23 mouse cellular contexts compared by ENCODE assay signal in the genomic region with DNA sequence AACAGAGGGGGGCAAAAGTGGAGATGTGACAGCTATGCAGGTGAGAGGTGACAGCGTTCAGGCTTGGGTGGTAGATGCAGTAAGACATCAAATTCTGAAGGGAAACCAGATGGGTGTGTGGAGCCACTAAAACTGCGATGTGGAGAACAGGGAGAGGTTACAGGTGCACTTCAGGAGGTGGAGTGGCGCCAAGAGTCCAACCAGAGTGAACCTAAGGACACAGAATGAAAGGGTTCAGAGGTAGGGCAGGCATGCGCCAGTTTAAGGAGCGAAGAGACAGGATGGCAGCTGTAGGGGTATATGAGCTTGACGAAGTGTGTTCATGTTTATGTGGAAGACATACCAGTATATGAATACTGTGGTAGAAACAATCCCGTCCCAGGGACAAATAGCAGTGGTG.
A peak's percentile ranks its signal among the peaks of the same experiment; 100 is the strongest.
DNase-seq lines count a peak whose midpoint lies in the region; ATAC-seq and TF ChIP-seq lines count a peak whose summit lies in the region.
"Had no signal": no experiment of that assay in that cellular context is flagged by ENCODE, and none has a peak within 500 bp of the region (broad histone marks: within the 10 kb centered on the region; RNA-seq: fewer than 3 reads in every experiment).

No protein-coding gene starts in this region.

- no peak overlapping the region for H3K4me3 ChIP-seq in hindbrain, embryonic 10.5 days
- H3K4me3 ChIP-seq in hindbrain, embryonic 16.5 days (ENCODE audit: low read length), result no peak overlapping the region
- no peak overlapping the region for H3K4me3 ChIP-seq in lung, adult 2 months (replicated peaks; ENCODE audit: extremely low read depth, low read depth, low read length)
- H3K4me3 ChIP-seq: limb, embryonic 12.5 days; midbrain, embryonic 12.5 days; neural tube, embryonic 12.5 days; stomach, embryonic 15.5 days had no signal

- peaks cover 24% of the 10 kb centered on the region for H3K4me1 ChIP-seq in hindbrain, embryonic 10.5 days (replicated peaks)
- H3K4me1 ChIP-seq in hindbrain, embryonic 16.5 days (ENCODE audit: control insufficient read depth, insufficient read depth, low read depth, low read length), result no peaks in the 10 kb centered on the region
- H3K4me1 ChIP-seq in lung, adult 2 months (ENCODE audit: control insufficient read depth, insufficient read depth, low read length), result no peaks in the 10 kb centered on the region; the same call in 1 of the 2 replicates
- H3K4me1 ChIP-seq: neural tube, embryonic 12.5 days had no signal

- 94% methylated on average over 7 of the region's 7 CpGs for WGBS in hindbrain, embryonic 10.5 days
- 92% methylated on average over 7 of the region's 7 CpGs for WGBS in hindbrain, embryonic 16.5 days
- 78% methylated on average over 7 of the region's 7 CpGs for WGBS in lung, adult 2 months

- TF ChIP-seq CTCF in lung, adult 2 months (IDR thresholded peaks at IDR 0.05; ENCODE audit: insufficient read depth, low read length), result no peak

- no peak overlapping the region for H3K9ac ChIP-seq in hindbrain, embryonic 16.5 days (ENCODE audit: low read depth, low read length)
- H3K9ac ChIP-seq: forebrain, postnatal 0 days; hindbrain, embryonic 14.5 days; limb, embryonic 12.5 days; liver, embryonic 14.5 days; midbrain, embryonic 12.5 days; neural tube, embryonic 12.5 days; stomach, embryonic 15.5 days had no signal

- no peaks in the 10 kb centered on the region for H3K27me3 ChIP-seq in hindbrain, embryonic 10.5 days (ENCODE audit: insufficient read depth, poor library complexity, severe bottlenecking)
- H3K27me3 ChIP-seq in hindbrain, embryonic 16.5 days (replicated peaks; ENCODE audit: control insufficient read depth, insufficient read depth, low read length), result no peaks in the 10 kb centered on the region
- H3K27me3 ChIP-seq: limb, embryonic 12.5 days; midbrain, embryonic 12.5 days; neural tube, embryonic 12.5 days; stomach, embryonic 15.5 days had no signal

- H3K36me3 ChIP-seq in hindbrain, embryonic 10.5 days, result no peaks in the 10 kb centered on the region
- no peaks in the 10 kb centered on the region for H3K36me3 ChIP-seq in hindbrain, embryonic 16.5 days (ENCODE audit: control insufficient read depth, insufficient read depth, low read length)
- H3K36me3 ChIP-seq: limb, embryonic 12.5 days; midbrain, embryonic 12.5 days; neural tube, embryonic 12.5 days; stomach, embryonic 15.5 days had no signal

- 0 out of 2 replicates have a peak overlapping the region, but pooled peaks have one; percentile 79 for H3K27ac ChIP-seq in hindbrain, embryonic 10.5 days
- no peak overlapping the region for H3K27ac ChIP-seq in hindbrain, embryonic 16.5 days (ENCODE audit: low read depth, low read length)
- H3K27ac ChIP-seq: hindbrain, embryonic 14.5 days; kidney, postnatal 0 days; limb, embryonic 12.5 days; liver, embryonic 14.5 days; midbrain, embryonic 12.5 days; neural tube, embryonic 12.5 days; stomach, embryonic 15.5 days had no signal

- H3K4me2 ChIP-seq in hindbrain, embryonic 16.5 days (ENCODE audit: low read length), result no peak overlapping the region
- H3K4me2 ChIP-seq: heart, embryonic 11.5 days; hindbrain, embryonic 14.5 days; limb, embryonic 12.5 days; midbrain, embryonic 12.5 days; neural tube, embryonic 12.5 days; stomach, embryonic 15.5 days had no signal

- no peak for TF ChIP-seq POLR2A in lung, adult 2 months (IDR thresholded peaks at IDR 0.05; ENCODE audit: borderline replicate concordance, extremely low read depth, low read depth, low read length)

- no peaks in the 10 kb centered on the region for H3K9me3 ChIP-seq in hindbrain, embryonic 10.5 days
- no peaks in the 10 kb centered on the region for H3K9me3 ChIP-seq in hindbrain, embryonic 16.5 days (ENCODE audit: control insufficient read depth, low read length)
- H3K9me3 ChIP-seq: limb, embryonic 12.5 days; midbrain, embryonic 12.5 days; neural tube, embryonic 12.5 days; stomach, embryonic 15.5 days had no signal

- DNase-seq in hindbrain, embryonic 10.5 days (ENCODE audit: low spot score), result no peak
- DNase-seq in lung, adult 18-20 months, result peak; percentile 23 to 32
- no peak for DNase-seq in lung, adult 2 months
- peak; percentile 69 to 78 for DNase-seq in kidney, postnatal 25 days
- DNase-seq in urinary bladder, postnatal 10 days (ENCODE audit: low spot score), result no peak
- DNase-seq in layer of hippocampus, postnatal 14 days (ENCODE audit: low spot score in 2 of 2), result no peak
- DNase-seq: cerebellum, adult 18-20 months; cerebellum, postnatal 25 days; forebrain, postnatal 0 days; heart, postnatal 10 days; right cerebral cortex, postnatal 14 days; spleen, adult 18-20 months; thymus, adult 18-20 months had no signal

- ATAC-seq in hindbrain, embryonic 16.5 days, result no peak
- peak; percentile 4 for ATAC-seq in inflammation-experienced regulatory T-cells, adult 6 months

Comparison
In these comparisons a context has a peak if more than half of its experiments do, and no peak if none do; other contexts are left out.
1. DNase-seq: peak in lung, adult 18-20 months (2 of 2) and kidney, postnatal 25 days (2 of 2); none in hindbrain, embryonic 10.5 days (single experiment), lung, adult 2 months (single experiment), urinary bladder, postnatal 10 days (single experiment) and layer of hippocampus, postnatal 14 days (0 of 2).